ENCODE assay signal across 21 mouse cellular contexts in the genomic region with DNA sequence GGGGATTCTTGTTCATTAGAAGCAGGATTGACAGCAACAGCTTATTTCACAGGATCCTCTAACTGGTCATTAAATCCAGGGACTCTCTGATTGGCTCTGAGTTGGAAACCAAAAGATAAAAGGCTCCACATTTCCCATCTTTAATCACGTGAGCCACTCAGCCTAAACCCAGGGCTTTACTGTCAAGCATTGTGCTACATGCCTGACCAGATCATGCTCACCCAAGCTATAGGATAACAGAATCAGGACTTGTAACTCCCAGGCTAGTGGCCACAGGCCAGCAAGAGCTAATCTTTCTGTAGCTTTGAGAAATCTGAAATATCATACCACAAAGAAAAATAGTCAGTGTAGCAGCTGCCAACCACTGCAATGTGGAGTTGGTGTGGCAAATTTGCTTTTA.
"Had no signal": no experiment of that assay in that cellular context is flagged by ENCODE, and none has a peak within 500 bp of the region (broad histone marks: within the 10 kb centered on the region; RNA-seq: fewer than 3 reads in every experiment).

No protein-coding gene starts in this region.

- H3K4me3 ChIP-seq: lung, embryonic 15.5 days; midbrain, embryonic 10.5 days; midbrain, embryonic 12.5 days; myocyte; neural tube, embryonic 13.5 days; neural tube, embryonic 15.5 days had no signal

- ATAC-seq: liver, postnatal 0 days; lung, postnatal 0 days; midbrain, embryonic 16.5 days had no signal

- H3K4me2 ChIP-seq: lung, embryonic 15.5 days; midbrain, embryonic 12.5 days; neural tube, embryonic 13.5 days; neural tube, embryonic 15.5 days had no signal

- DNase-seq: liver, postnatal 0 days; lung, adult 2 months; lung, postnatal 14 days; lung, postnatal 36 days; midbrain, embryonic 14.5 days; right cerebral cortex, adult 18-20 months; right cerebral cortex, postnatal 25 days; right cerebral cortex, postnatal 4 days; spleen, adult 18-20 months; thymus, adult 18-20 months; thymus, postnatal 14 days; thymus, postnatal 36 days had no signal

- H3K27me3 ChIP-seq: lung, embryonic 15.5 days; midbrain, embryonic 12.5 days; neural tube, embryonic 13.5 days; neural tube, embryonic 15.5 days had no signal

- H3K9ac ChIP-seq: liver, postnatal 0 days; lung, embryonic 15.5 days; midbrain, embryonic 12.5 days; neural tube, embryonic 13.5 days; neural tube, embryonic 15.5 days had no signal

- H3K36me3 ChIP-seq: lung, embryonic 15.5 days; midbrain, embryonic 10.5 days; midbrain, embryonic 12.5 days; neural tube, embryonic 13.5 days; neural tube, embryonic 15.5 days had no signal

- H3K9me3 ChIP-seq: lung, embryonic 15.5 days; midbrain, embryonic 10.5 days; midbrain, embryonic 12.5 days; neural tube, embryonic 13.5 days; neural tube, embryonic 15.5 days had no signal

- H3K27ac ChIP-seq: lung, embryonic 15.5 days; macrophage; midbrain, embryonic 10.5 days; midbrain, embryonic 12.5 days; neural tube, embryonic 13.5 days; neural tube, embryonic 15.5 days had no signal

- H3K4me1 ChIP-seq: lung, embryonic 15.5 days; midbrain, embryonic 10.5 days had no signal
